Mouse (Mus musculus) spleen, adult 2 months (tissue): ENCODE data around the gene Fkbp14.

Experiments used
- CTCF ChIP-seq: fragments of 200-500 bp; IDR thresholded peaks from 2 replicates; pipeline ENCODE4 v1.5.1; 2011; ENCODE audit warnings: mild to moderate bottlenecking, inconsistent platforms; ENCODE audit not compliant: insufficient read depth, insufficient read length, insufficient replicate concordance; ENCODE audit errors: extremely low read depth
- POLR2A ChIP-seq: fragments of 200-500 bp; IDR thresholded peaks from 2 replicates; pipeline ENCODE4 v1.6.1; 2011; ENCODE audit warnings: low read depth, low read length, inconsistent platforms

- TF ChIP-seq CTCF (no peak), POLR2A (no peak)
Measured at GRCm38 (mm10) chr6:54557671-54558070, 39.4 kb downstream of the Fkbp14 start.
